Mouse (Mus musculus) ovary, postnatal 14 days (tissue): ENCODE data around the gene Cobll1.

Experiments
- DNase-seq: peaks from one replicate; pipeline ENCODE4 v3.0.0; 2022; ENCODE audit warnings: low spot score

Cobll1 gene

DNA sequence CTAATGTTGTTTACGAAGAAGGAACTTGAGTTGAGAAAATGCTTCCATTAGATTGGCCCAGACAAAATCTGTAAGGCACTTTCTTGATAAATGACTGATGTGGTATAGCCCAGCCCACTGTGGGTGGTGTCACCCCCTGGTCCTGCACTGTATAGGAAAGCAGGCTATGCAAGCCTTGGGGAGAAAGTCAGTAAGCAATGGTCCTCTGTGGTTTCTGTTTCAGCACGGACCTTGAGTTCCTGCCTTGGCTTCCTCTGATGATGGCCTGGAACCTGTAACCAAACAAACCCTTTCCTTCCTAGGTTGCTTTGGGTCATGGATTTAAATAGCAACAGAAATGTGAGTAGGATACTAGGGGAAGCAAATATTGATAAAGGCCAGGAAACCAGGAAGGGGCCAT lies 148.2 kb downstream of the Cobll1 start:
- no peak for DNase-seq

DNA sequence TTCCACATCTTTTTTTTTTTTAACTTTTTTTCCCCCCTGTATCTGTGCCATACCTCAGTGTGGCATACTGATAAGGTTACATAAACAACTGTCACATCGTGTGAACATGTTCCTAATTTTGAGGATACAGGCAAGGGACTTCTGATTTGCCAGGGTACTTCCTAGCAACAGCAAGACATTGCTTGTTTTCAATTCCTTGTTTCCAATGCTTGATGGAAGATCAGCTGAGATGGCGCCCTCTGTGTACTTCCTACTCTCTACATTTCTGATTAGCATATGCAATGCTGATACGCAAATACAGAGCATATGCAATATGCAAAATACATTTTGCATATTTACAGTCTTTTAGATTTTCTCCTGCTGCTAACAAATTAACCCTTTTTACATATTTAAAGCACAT lies 152.0 kb downstream of the Cobll1 start:
- DNase-seq: no peak

DNA sequence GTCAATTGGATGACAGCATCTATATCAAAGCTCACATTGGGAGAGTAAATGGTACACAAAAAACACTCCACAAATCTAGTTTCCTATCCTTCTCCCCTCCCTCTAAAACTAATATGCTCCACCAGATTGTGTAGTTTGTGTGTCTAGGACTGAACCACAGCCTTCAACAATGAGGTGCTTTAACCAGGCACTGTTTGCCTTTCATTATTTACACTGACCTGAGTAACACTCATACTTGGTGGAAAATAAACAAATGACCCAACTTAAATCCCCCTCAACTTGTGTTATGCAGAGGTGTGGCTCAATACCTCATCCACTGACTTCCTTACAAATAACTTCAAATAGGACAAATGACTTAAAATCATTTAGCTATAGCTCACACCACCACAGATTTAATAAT lies 155.8 kb downstream of the Cobll1 start:
- DNase-seq: no peak

DNA sequence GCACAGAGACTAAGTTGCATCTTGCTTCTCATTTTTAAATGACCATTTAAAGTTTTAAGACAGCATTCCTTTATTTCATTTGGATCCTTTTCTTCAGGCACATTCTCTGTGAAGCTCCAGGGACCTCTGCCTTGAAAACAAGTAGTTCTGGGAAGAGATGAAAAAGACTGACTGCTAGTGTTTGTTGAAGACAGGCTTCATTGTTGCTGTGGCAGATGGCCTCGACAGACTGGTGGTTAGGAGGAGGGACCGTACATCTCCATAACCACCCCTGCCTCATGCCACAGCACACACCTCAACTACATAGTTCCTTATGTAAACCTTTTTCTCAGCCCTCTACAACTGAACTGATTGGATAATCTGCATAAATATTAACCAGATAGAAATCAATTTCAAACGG lies 161.7 kb downstream of the Cobll1 start:
- no peak for DNase-seq

DNA sequence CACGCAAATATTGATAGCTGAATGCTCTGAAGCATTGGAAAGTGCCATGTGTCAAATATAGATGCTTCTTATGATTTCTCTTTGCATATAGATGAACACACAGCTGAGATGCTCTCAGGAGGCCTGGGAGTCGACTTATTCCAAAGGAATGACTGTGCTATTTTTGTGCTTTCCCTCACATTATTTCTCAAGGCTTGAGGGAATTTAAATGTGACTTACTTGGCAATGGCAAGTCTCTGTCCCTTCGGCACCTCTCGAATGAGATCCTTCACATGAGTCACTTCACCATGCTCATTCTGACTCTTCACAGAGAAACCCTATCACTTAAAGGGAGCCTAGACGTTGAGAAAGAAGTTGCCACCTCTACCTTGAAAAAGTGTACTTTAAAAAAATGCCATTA lies 163.4 kb downstream of the Cobll1 start:
- DNase-seq: no peak

DNA sequence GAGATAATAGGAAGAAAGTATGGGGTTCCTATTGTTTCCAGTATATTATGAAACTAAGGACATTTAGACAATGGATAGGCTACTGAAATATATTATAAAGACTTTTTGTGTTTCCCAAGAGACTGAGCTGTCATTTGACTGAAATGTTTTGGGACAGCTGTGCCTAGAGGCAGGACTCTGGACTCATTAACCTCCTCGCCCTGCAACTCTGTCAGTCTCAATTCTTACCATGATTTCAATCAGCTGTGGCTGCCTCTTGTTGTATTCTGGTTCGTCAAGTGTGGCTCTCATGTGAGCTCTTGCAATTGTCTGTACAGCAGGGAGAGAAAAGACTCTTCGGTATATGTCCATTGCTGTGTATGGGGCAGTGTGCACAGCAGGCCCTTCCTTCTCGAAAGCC lies 163.8 kb downstream of the Cobll1 start:
- DNase-seq: no peak

DNA sequence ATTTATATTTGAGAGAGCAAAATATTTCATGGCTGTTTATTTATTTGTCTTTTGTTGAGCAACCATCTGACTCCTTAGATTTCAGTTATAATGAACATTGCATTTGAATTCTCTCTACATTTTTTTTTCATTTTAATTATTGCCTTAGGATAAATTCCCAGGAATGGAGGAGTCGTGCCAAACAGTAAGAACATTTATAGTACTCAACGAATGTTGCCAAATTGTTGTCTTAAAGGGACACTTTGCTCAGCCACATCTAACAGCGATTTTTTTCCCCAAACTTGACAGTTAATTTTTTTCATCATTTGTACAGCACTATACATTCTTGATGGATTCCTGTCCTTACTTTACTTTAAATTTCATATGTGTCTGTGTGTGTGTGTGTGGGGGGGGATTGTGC lies 167.0 kb downstream of the Cobll1 start:
- no peak for DNase-seq

DNA sequence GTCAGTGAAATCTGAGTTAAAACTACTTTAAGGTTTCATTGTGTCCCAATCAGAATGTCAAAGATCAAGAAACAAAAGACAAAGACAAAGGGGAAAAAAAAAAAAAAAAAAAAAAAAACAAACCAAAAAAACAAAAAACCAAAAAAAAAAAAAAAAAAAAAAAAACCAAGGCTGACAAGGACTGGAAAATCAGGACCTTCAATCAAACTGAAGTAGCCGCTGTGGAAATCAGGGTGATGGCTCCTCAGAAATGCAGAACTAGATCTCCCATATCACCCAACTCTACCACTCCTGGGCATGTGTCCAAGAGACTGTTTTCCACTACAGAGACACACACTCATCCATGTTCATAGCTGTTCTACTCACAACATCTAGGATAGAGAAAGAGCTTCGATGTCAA lies 185.4 kb downstream of the Cobll1 start:
- DNase-seq: no peak

GRCm38 (mm10) chr2:65052191-65053012 lies 186.8 kb downstream of the Cobll1 start:
- DNase-seq: no peak

GRCm38 (mm10) chr2:65050776-65051175 lies 188.4 kb downstream of the Cobll1 start:
- no peak for DNase-seq

GRCm38 (mm10) chr2:65048234-65049017 lies 190.8 kb downstream of the Cobll1 start:
- no peak for DNase-seq
